Mouse (Mus musculus) ovary, adult 2 months (tissue): ENCODE measurements around the gene Sh3pxd2b. TPM values are rescaled to one million over a fixed set of nuclear protein-coding genes. Genes with fewer than 3 reads are reported as not detected.

Experiments
- polyA plus RNA-seq: library from polyadenylated mRNA; depleted of rRNA; stranded (reverse); fragments of >200 nt; gene quantifications from 2 replicates; pipeline ENCODE4 v1.2.3, GENCODE M21; 2012; rRNA removed

The Sh3pxd2b gene
- polyA plus RNA-seq: 21.3 and 24.1 TPM in 2 replicates

DNA sequence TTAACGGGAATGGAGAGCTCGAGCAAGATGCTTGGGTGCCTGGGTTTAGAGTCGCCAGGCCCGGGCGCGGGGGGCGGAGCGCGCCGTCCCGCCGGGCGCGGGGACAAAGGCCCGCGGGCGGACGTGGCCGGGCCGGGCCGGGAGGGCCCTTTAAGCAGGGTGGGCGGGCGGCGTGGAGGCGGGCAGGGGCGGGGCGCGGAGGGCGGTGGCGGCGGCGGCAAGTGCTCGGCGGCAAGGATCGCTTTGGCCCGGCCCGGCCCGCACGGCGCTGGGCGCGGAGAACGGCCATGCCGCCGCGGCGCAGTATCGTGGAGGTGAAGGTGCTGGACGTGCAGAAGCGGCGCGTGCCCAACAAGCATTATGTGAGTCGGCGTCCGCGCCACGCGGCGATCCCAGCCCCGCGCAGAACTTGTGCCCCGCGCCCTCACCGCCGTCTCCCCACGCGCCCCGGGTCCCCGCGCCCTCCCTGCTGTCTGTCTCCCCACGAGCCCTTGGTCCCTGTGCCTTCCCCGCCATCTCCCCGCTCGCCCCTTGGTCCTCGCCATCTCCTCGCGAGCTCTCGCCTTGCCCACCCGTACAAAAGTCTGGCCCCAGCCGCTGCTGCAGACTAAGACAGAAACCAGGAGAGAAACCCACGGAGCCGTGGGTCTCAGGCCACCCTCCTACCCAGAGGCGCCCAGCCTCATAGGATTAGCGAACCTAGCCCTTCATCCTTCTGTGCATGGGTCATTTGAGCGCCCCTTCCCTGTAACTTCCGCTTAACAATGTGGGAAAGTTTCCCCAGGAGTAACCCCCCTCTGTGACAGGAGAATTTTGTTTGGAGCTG is at the start of gene Sh3pxd2b:
TSS of gene Sh3pxd2b (plus strand) at position 214 of the 826 bp plus-strand sequence.

DNA sequence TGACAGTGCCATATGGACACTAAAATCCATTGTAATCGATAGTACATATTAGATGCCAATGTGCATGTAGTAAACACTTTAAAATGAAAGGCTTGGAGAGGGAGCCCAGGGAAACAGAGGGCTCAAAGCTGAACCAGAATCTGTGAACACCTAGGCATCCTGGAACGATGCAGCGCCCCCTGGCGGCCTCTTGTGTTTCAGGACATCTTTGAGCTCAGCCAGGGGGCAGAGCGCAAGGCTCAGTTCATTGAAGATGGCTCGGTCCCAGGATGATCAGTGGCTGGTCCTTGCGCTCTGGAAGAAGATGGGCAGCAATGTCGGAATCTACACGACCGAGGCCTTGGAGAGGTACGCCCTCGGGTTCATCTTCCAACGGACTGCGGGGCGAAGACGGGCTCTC is 47.8 kb upstream of the Sh3pxd2b start, which contains the start of gene Hbq1a:
TSS of gene Hbq1a (plus strand) at position 205 of the 400 bp plus-strand sequence.

DNA sequence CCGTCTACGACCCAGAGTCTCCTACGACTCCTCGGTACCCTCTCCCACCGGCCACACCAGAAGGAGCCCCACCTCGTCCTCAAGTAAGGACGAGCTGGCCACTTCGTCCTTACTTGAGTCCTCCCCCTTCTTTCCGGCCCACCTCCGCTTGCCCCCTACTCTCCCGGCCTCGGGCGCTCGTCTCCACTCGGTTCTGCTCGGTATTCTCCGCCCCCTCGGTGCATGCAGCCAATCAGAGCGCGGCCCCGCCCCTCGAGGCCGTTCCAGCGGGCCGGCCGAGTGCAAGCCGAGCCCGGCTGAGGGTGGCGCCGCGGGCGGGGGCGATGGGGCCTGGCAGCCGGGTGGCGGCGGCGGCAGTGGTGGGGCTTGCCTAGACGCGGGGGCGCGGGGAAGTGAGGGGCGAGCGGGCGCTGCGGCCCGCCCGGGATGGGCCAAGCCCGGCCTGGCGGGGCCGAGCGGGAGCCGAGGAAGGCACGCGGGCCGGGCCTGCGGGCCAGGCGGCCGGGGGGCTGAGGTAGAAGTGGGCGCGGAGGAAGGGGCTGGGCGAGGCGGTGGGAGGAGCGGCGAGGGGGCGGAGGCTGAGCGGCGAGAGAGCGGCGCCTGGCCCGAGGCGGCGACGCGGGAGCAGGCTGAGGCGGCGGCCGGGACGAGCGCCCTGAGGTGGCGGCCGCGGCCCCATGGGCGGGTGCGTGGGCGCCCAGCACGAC is 107.3 kb downstream of the Sh3pxd2b start, which contains the start of gene Ubtd2:
TSS of gene Ubtd2 (plus strand) at position 571 of the 707 bp plus-strand sequence.

Other genes with a start within 250 kb of the Sh3pxd2b start
- gene Il9r, start 147.5 kb upstream of the Sh3pxd2b start, polyA plus RNA-seq: 0.52 and 0.70 TPM in 2 replicates
- 26.2 and 31.0 TPM in 2 replicates for gene Snrnp25, start 142.4 kb upstream of the Sh3pxd2b start, polyA plus RNA-seq
- 234 and 290 TPM in 2 replicates for gene Rhbdf1, start 125.5 kb upstream of the Sh3pxd2b start, polyA plus RNA-seq
- gene Mpg, start 121.3 kb upstream of the Sh3pxd2b start, polyA plus RNA-seq: 16.3 and 20.6 TPM in 2 replicates
- 164 and 171 TPM in 2 replicates for gene Nprl3, start 80.1 kb upstream of the Sh3pxd2b start, polyA plus RNA-seq
- not detected in 2 replicates for gene Hba-x, start 71.4 kb upstream of the Sh3pxd2b start, polyA plus RNA-seq
- 306 and 812 TPM in 2 replicates for gene Hba-a1, start 64.3 kb upstream of the Sh3pxd2b start, polyA plus RNA-seq
- gene Hbq1b, start 60.9 kb upstream of the Sh3pxd2b start, polyA plus RNA-seq: 0.32 and 0.44 TPM in 2 replicates
- gene Hba-a2, start 51.3 kb upstream of the Sh3pxd2b start, polyA plus RNA-seq: 555 and 957 TPM in 2 replicates
- gene Hbq1a, start 47.8 kb upstream of the Sh3pxd2b start, polyA plus RNA-seq: not detected in 2 replicates
- gene Ubtd2, start 107.5 kb downstream of the Sh3pxd2b start, polyA plus RNA-seq: 18.7 and 20.1 TPM in 2 replicates
- 0.27 TPM in 1 of 2 replicates, not detected in the other for gene Efcab9, start 184.3 kb downstream of the Sh3pxd2b start, polyA plus RNA-seq
- gene Stk10, start 185.5 kb downstream of the Sh3pxd2b start, polyA plus RNA-seq: 11.3 and 14.1 TPM in 2 replicates